Mouse (Mus musculus) G1E-ER4 (cell line): ENCODE measurements around the gene Golga4. TPM values are rescaled to one million over a fixed set of nuclear protein-coding genes. Genes with fewer than 3 reads are reported as not detected.

ENCODE experiments used
- GATA1 ChIP-seq: IDR thresholded peaks from one replicate; pipeline ENCODE4 v1.8.0; 2012; ENCODE audit warnings: low read length, inconsistent platforms
- polyA plus RNA-seq: library from polyadenylated mRNA; stranded (reverse); fragments of >175 nt; gene quantifications from 2 replicates; pipeline ENCODE4 v1.2.3, GENCODE M21; 2012

Gene Golga4
- polyA plus RNA-seq, 1 experiment = 24.2 TPM

DNA sequence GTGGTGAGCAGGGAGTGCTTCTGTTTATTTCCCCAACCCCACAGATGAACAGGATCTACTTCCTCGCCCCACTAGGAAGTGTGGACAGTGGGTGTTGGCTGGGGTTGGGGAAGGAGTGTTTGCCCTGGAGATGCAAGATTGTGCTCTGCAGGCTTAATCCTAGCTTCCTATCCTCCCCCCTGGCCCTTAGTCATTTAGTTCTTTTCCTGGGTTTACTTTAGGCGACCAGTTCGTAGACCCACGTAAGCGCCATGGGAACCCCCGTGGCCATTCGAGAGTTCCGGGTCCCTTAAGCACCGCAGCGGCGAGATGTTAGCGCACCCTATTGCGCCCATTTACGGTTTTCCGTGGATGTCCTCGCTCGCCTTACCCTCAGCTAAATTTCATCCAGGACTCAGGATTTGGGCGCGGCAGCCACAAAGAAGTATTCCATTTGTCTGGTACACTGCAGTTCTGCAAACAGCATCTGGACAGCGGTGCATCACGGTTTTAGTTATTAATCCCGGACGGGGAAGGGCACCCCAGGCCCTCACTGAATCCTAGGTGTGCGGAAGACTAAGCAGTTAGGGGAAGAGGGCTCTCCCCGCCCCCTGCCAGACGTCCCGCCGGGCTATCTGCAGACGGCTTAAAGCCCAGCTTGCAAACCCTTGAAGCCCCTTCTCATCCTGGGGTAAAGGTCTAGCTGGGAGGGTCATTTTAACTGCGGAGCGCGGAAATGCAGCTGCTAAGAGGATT lies 19.5 kb upstream of the Golga4 start:
- no peak for TF ChIP-seq GATA1

DNA sequence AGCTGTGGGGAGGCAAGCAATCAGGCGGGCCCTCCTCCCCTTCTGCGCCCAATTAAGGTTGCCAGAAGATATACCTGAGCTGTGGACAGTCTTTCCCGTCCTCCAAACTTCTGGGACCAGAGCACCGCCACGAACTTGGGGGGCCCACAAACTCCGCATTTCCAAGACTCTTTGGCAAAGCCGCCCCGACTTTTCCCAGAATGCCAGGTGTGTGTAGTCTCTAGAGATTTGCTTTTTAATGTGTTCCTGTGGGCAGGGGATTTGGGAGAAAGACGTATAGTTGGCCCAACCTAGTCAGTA lies 19.0 kb upstream of the Golga4 start:
- TF ChIP-seq GATA1 = no peak

DNA sequence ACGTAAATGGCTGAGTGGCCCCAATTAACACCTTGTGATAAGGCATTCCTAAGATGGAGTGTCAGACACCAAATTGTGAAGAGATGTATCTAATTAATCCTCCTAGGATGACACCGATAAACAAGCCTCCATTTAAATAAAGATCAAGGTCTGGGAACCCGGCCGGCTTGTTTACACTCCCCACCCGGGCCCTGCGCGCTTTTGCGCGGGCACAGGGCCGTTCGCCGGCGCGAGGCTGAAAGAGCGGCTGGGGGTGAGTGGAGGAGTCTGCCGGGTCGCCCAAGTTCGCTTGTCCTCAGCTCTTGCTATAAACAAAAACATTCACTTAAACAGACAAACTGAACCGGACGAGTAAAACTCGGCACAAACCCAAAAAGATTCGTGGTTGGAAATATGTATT lies 18.4 kb upstream of the Golga4 start:
- TF ChIP-seq GATA1 = no peak

DNA sequence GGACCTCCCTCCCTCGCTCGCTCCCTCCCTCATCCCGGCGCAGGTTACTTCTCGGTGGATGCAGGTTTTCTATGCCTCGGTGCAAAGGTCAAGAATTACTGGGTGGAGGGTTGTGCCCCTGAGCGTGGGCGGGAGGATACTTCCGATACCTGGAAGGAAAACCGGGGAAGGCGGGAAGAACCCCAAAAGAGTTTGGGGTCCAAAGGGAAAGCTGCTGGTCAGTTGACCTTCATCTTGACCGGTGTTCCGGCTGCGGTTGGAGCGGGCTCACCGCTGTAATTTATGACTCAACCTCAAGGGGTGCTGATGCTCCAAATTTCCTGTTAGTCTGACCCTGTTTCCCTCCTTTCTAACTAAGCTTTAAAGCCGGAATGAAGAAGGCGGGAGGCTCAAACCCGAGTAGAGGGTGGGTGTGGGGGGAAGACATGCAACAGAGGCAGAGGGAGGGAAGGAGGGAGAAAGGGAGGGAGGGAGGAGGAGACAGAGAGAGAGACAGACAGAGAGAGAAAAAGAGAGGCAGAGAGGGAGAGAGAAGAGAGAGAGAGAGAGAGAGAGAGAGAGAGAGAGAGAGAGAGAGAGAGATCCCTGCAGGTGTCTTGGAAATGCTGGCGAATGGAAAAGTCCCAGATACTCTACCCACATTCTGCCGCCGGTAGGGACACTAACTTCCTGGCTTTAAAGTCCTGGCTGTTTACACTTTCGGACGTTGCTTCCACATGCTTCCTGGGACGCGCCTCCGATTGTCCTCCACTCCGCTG lies 17.8 kb upstream of the Golga4 start:
- TF ChIP-seq GATA1 = no peak

DNA sequence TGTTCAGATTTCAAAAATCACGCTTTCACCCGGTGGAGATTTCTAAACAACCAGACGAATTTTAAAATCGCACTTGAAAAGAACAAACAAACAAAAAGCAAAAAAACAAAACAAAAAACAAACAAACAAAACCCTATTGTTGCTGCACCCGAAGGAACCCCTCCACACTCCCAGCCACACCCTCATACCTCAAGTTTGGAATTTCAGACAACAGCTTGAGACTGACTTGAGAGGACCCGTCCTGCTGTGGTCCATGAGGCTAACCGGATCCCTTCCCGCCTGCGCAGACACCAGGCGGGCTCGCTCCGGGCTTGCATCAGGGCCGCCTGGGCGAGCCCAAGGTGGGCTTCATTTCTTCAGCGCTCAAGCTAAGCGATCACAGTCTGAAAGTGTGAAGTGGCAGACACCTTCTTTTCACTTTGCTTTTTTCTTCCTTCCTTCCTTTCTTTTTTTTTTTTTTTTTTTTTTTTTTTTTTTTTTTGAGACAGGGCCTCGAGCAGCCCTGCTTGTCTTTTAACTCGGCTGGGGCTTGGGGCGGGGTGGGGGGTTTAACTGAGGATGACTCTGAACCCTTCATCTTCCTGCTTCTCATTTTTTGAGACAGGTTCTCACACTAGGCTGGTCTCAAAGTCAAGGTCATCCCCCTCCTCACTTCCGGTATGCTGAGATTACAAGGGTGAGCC lies 17.0 kb upstream of the Golga4 start:
- TF ChIP-seq GATA1 = no peak

DNA sequence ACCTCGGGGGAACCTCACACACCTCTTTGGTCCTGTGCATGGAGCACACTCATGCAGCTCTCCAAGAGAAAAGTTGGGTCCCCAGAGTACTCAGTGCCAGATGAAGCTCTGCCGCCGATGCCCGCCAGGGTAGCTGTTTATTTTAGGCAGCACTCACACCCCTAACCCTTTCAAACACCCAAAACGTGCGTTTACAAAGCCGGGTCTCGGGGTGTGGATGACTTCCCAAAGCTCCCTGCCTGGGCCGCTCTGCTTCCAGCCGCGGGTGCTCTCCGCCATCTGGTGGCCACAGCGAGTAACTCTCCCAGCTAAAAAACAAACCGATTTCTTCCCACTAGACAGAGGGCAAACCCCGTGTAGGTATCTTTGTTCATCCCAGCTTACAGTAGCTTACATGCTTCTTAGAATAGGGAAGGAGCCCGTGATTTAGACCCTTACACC lies 16.5 kb upstream of the Golga4 start:
- TF ChIP-seq GATA1 = no peak

DNA sequence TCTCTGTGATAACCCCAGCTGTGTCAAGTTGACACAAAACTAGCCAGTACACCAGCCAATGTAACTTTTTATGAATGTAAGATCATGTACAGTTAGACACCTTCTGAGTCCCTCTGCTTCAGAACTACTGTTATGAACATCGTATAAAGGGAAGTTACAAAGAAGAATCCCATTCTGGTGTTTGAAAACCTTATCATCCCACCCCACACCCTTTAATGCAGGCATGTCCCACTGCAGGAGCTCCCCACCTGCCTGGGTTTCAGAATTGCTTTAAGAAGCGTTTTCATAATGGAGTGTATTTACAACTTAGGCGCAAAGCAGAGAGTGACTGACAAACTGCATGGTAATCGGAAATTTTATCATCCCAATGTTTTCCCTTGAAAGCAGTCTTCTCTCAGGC lies 14.9 kb upstream of the Golga4 start:
- no peak for TF ChIP-seq GATA1

DNA sequence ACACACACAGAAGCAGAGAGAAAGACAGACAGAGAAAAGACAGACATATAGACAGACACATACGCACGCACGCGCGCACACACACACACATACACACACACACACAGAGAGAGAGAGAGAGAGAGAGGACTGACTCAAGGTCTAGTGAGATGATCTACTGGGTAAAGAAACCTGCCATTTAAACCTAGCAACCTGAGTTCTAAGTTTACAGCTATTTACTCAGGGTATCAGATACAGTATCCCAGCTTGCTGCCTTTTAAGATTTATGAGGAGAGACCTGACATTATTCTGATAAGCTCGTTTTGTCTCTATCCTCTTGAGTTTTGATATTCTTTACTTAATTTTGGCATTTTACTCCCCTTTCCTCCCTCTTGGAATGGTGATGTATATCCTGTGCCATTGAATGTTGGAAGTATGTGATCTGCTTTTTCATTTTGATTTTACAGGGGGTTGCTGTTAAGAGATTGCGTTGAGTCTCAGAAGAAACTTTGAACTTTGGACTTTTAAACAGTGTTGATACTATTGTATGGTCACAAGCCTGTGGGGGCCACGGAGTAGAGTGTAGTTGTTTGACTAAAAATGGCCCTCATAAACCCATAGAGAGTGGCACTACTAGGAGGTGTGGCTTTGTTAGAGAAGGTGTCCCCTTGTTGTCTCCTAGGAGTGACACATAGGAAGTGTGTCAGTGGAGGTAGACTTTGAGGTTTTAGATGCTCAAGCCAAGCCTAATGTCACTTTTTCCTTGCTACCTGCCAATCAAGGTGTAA lies 13.0 kb upstream of the Golga4 start:
- no peak for TF ChIP-seq GATA1

DNA sequence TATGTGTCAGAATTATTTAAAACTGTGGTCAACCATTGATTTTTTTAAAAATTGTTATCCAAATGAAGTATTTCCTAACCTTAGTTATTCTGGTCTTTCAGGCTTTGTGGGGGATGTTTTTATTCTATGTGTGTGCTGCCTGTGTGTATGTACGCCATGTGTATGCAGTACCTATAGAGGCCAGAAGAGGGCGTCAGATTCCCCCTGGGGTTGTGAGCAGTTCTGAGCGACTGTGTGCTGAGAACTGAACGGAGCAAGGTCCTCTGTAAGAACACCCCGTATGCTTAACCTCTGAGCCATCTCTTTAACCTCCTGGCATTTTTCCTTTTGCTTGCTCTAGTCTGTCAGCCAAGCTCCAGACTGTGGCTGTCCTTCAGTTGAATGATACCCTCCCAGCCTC lies 12.0 kb upstream of the Golga4 start:
- no peak for TF ChIP-seq GATA1

DNA sequence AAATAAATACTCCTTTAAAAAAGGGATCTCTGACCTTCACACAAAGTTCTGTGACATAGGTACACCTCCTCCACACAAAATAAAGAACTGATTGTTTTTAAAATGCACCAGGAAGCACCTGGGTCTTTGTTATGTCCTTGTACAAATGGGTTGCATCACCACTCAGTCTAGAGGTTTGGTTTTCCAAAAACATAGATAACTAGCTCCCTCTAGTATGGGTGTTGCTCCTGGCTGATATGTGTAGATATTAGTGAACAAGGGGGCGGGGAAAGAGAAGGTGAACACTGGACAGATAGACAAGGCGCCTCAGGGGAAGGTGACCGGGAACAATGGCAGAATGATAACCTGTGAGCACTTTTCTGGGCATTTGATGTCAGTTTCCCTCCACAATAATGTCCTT lies 10.1 kb upstream of the Golga4 start:
- no peak for TF ChIP-seq GATA1

DNA sequence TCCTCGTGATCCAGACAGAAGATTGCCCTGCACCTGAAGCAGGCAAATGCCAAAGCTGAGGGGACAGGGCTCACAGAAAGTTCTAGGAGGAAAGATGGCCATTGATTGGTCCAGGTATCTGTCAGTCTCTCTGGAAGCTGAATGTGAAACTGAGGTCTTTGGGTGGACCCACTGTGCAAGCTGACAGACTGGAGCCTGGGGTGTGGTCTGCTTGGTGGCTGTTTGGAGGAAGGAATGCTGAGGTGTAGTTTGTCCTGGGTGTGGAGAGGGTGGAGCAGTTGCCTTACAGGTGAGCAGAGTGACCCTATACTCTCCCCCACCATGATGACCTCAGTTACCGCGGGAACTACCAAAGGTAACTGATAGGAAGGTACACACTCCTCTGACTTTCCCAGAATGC lies 9.1 kb upstream of the Golga4 start:
- no peak for TF ChIP-seq GATA1

DNA sequence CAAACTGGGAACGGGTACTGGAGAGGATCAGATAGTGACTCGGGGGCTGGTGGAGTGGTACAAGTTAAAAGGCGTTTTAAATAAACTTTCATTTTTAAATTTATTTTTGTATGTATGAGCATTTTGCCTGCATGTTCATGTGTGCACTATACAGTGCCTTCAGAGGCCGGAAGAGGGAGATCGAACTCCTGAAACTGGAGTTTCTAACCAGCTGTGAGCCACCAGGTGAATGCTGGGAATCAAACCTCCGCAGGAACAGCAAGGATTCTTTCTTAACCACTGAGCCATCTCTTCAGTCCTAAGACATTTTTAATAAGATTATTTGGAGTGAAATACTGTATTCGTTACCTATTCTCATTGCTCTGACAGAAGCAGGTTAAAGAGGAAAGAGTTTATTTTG lies 8.0 kb upstream of the Golga4 start:
- TF ChIP-seq GATA1 = no peak

DNA sequence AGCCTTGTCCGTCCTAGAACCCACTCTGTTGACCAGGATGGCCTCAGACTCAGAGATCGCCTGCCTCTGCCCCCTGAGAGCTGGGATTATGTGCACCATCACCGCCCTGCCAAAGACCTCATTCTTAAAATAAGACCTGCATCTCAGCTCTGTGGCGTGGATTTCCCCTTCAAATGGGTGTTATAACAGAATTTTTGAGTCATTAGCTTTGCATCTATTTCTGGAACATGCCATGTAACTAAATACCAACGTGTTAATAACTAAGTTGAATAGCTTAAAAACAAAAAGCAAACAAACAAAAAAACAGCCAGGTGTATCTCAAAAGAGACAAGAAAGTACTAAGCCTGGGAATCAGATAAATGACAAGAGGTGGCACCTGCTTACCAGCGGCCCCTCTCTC lies 5.1 kb upstream of the Golga4 start:
- TF ChIP-seq GATA1 = no peak

DNA sequence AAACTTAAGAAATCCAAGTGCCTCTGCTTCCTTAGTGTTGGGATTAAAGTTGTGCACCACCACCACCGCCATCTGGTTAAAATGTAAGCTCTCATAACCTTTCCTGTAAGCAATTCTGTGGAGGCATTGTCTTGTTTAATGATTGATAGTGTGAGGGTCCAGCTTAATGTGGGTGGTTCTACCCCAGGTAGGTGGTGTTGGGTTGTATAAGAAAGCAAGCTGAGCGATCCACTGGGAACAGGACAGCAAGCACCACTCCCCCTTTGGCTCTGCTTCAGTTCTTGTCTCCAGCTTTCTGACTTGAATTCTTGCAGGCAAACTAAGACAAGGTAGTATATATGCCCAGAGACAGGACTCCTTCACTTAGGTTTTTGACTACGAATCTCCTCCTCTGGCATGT lies 1.4 kb upstream of the Golga4 start:
- no peak for TF ChIP-seq GATA1

DNA sequence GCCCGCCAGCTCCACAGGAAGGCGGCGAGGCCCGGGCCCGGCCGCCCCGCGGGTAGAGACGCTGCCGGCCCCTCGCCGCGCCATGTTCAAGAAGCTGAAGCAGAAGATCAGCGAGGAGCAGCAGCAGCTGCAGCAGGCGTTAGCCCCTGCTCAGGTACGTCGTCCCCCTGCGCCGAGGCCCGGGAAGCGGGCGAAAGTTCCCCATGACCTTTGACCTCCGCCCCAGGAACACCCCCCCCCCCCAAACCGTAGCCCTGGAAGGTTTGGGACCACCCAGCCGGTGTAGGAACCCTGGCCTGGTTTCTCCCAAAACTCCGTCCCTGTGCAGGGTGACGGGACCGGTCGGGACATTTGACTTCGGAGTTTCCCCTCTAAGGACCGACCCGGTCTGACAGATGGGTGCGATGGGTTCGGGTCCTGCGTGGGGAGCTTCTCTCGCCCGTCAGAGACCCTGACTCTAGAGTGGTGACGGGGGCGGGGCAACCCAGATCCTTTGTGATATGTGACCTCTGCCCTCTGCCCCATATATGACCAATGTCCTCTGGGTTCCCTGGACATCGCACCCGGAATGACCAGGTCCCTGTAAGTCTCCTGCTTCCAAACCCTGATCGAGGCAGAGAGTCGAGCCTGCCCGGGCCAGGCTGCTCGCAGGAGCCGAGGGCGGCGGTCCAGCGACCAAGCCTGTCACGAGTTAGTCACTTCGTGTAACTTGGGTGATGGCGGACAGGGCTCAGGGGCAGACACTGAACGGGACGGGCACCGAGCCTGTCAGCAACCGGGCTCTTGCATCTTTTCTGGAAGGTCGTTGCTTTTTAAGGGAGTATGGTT lies 551 bp downstream of the Golga4 start:
- TF ChIP-seq GATA1 = no peak

DNA sequence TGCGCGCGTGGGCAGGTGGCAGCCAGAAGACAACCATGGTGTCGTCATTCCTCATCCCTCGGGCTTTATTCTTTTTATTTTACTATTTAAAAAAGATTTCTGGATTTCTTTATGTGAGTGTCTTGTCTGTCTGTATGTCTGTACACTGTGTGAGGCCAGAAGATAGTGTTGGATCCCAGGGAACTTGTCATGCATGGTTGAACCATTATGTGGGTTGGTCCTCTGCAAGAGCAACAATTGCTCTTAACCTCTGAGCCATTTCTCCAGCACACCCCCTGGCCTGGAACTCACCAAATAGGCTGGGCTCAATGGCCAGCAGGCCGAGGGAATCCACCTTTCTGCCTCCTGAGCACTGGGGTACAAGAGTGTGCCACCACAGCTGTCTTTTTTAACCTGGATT lies 1.5 kb downstream of the Golga4 start:
- TF ChIP-seq GATA1 = no peak
